Mouse (Mus musculus) lung, adult 2 months (tissue): ENCODE data around the gene Slc46a1.

ENCODE experiments used
- CTCF ChIP-seq: fragments of 200-500 bp; IDR thresholded peaks from 2 replicates; pipeline ENCODE4 v1.5.1; 2011; ENCODE audit warnings: mild to moderate bottlenecking, low read length, control low read depth; ENCODE audit not compliant: insufficient read depth
- POLR2A ChIP-seq: fragments of 200-500 bp; IDR thresholded peaks from 2 replicates; pipeline ENCODE4 v1.6.1; 2011; ENCODE audit warnings: low read depth, mild to moderate bottlenecking, control low read depth, low read length, borderline replicate concordance; ENCODE audit errors: extremely low read depth

GRCm38 (mm10) chr11:78513106-78513790 lies 47.8 kb downstream of the Slc46a1 start:
- TF ChIP-seq CTCF (no peak), POLR2A (no peak)
